Mouse (Mus musculus): Measurements from ENCODE around the gene Elp5.

DNA sequence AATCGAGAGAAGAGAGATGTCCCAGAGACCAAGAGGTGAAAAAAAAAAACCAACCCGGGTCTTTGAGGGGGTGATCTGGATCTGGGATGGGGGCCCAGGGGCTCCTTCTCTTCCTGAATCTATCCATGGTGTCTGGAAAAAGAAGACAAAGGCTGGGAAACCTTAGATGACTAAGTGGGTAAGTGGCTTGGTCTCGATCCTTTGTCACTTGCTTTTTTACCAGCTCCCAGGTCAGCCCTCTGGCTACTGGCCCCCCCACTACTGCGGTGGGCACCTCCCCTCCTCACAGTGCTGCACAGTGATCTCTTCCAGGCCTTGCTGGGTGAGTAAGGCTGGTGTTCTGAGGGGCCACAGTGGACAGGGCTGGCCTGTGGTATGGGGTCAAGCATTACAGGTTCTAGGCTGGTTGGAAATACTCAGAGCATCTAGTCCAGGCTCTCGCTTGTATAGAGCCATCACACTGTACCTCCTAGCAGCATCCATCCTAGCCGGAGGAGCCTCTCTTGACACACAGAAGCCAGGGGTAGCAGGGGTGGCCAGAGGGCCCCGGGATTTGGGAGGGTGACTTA, 35.0 kb upstream of the Elp5 start:
- TF ChIP-seq TAL1 (IDR thresholded peaks at IDR 0.05; ENCODE audit: low read length) (no peak), GATA1 (IDR thresholded peaks at IDR 0.05; ENCODE audit: low read length) (no peak)
